Mouse (Mus musculus): ENCODE results near the gene Gca. TPM values are rescaled to one million over a fixed set of nuclear protein-coding genes. Genes with fewer than 3 reads are reported as not detected.

Gene Gca
- polyA plus RNA-seq, 1 experiment = not detected

DNA sequence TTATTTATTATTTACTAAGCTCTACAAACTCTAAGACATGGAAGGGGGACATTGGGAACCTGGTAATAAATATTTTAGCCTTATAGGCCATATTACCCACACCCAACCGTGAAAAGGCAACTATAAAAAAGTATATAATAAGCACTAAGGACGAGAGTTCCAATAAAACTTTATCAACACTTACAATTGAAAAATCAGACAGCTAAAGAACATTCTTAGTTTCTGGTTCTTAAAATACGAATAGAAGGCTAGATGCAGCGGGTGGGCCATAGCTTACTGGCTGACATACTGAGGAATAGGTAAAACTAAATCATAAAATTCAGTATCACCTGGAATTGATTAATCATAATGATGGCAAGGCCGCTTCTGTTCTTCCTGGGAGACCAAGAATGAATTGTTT is 19.2 kb upstream of the Gca start:
- WGBS = 96% methylated on average over 5 of the region's 5 CpGs
- TF ChIP-seq CTCF (IDR thresholded peaks at IDR 0.05; ENCODE audit: insufficient read depth, low read depth, low read length) (no peak), POLR2A (IDR thresholded peaks at IDR 0.05; ENCODE audit: insufficient read depth, low read depth, low read length) (no peak)
- Histone ChIP-seq H3K4me1 (ENCODE audit: control insufficient read depth, insufficient read depth, low read length) (peaks cover 4% of the 10 kb centered on the region; the same call in 1 of the 2 replicates), H3K4me3 (ENCODE audit: insufficient read depth, low read depth, low read length) (no peak overlapping the region), H3K27ac (ENCODE audit: insufficient read depth, low read depth, low read length) (no peak overlapping the region)

DNA sequence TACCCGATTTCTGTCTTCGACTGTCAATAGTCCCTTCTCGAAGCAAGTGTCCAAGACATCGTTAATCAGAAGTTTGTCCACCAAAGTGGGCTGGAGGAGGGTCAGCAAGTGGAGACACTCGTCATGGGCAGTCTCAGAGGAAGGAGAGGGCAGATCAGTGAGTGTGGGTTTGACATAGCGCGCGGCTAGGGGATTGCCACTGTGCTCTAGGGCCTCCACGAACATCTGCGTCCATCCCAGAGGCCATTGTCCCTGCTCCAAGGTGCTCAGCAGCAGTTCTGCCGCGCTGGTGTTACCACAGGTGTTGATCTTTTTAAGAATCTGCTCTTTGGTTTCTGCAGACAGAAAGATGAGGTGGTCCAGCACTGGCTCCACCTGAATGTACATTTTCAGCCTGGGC is 18.6 kb upstream of the Gca start:
- 68% methylated on average over 12 of the region's 12 CpGs for WGBS
- TF ChIP-seq CTCF (IDR thresholded peaks at IDR 0.05; ENCODE audit: insufficient read depth, low read depth, low read length) = no peak
- TF ChIP-seq POLR2A (IDR thresholded peaks at IDR 0.05; ENCODE audit: insufficient read depth, low read depth, low read length) = no peak
- H3K4me1 ChIP-seq (ENCODE audit: control insufficient read depth, insufficient read depth, low read length) = peaks cover 4% of the 10 kb centered on the region; the same call in 1 of the 2 replicates
- no peak overlapping the region for H3K27ac ChIP-seq (ENCODE audit: insufficient read depth, low read depth, low read length)
- H3K4me3 ChIP-seq (ENCODE audit: insufficient read depth, low read depth, low read length) = peak overlapping the region; percentile 57

- peak within 1 kb of the TSS; percentile 57 for H3K4me3 ChIP-seq (ENCODE audit: insufficient read depth, low read depth, low read length)
- H3K27ac ChIP-seq (ENCODE audit: insufficient read depth, low read depth, low read length) = 0 out of 2 replicates have a peak within 1 kb of the TSS, but pooled peaks have one; percentile 2
- peaks cover 4% of the 10 kb centered on the region; the same call in 1 of the 2 replicates for H3K4me1 ChIP-seq (ENCODE audit: control insufficient read depth, insufficient read depth, low read length)
- 1% methylated on average over 30 of the region's 30 CpGs for WGBS
- no peak for TF ChIP-seq POLR2A (IDR thresholded peaks at IDR 0.05; ENCODE audit: insufficient read depth, low read depth, low read length)
- no peak for TF ChIP-seq CTCF (IDR thresholded peaks at IDR 0.05; ENCODE audit: insufficient read depth, low read depth, low read length)
These were observed 18.0 kb upstream of the Gca start, which contains the start of gene Ifih1 for GRCm38 (mm10) chr2:62646014-62646645. Ifih1 (minus strand) TSS chr2:62646255.

- no peak overlapping the region for H3K27ac ChIP-seq (ENCODE audit: insufficient read depth, low read depth, low read length)
- H3K4me3 ChIP-seq (ENCODE audit: insufficient read depth, low read depth, low read length) = no peak overlapping the region
- WGBS = 21% methylated on average over 6 of the region's 6 CpGs
- H3K4me1 ChIP-seq (ENCODE audit: control insufficient read depth, insufficient read depth, low read length) = peaks cover 4% of the 10 kb centered on the region; the same call in 1 of the 2 replicates
- TF ChIP-seq POLR2A (IDR thresholded peaks at IDR 0.05; ENCODE audit: insufficient read depth, low read depth, low read length) = no peak
- no peak for TF ChIP-seq CTCF (IDR thresholded peaks at IDR 0.05; ENCODE audit: insufficient read depth, low read depth, low read length)
These were observed 17.3 kb upstream of the Gca start for GRCm38 (mm10) chr2:62646671-62647289.

DNA sequence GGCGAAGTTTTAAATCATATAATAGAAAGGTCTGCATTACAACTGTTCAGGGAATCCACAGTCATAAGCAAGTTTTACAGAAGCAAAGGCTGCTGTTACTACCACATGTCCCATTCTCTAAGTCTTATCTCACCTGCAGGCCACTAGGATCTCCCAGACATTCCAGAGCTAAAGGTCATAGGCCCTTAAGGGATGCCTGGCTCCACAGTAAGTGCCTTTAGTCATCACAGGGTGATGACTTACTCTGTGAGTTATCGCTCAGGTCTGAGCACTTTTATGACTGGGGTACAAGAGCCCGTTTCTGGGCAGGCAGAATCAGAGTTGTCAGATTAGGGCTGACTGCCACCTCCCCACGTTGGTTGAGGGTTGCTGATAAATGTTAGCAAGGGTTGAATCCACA is 12.2 kb upstream of the Gca start:
- 85% methylated on average over 4 of the region's 4 CpGs for WGBS
- TF ChIP-seq POLR2A (IDR thresholded peaks at IDR 0.05; ENCODE audit: insufficient read depth, low read depth, low read length) (no peak), CTCF (IDR thresholded peaks at IDR 0.05; ENCODE audit: insufficient read depth, low read depth, low read length) (no peak)
- no peaks in the 10 kb centered on the region for H3K4me1 ChIP-seq (ENCODE audit: control insufficient read depth, insufficient read depth, low read length)
- H3K27ac ChIP-seq (ENCODE audit: insufficient read depth, low read depth, low read length) = no peak overlapping the region
- no peak overlapping the region for H3K4me3 ChIP-seq (ENCODE audit: insufficient read depth, low read depth, low read length)

- 89% methylated on average over 4 of the region's 4 CpGs for WGBS
- H3K4me3 ChIP-seq (ENCODE audit: insufficient read depth, low read depth, low read length) = no peak overlapping the region
- TF ChIP-seq CTCF (IDR thresholded peaks at IDR 0.05; ENCODE audit: insufficient read depth, low read depth, low read length) = no peak
- H3K27ac ChIP-seq (ENCODE audit: insufficient read depth, low read depth, low read length) = no peak overlapping the region
- H3K4me1 ChIP-seq (ENCODE audit: control insufficient read depth, insufficient read depth, low read length) = no peaks in the 10 kb centered on the region
These were observed 11.6 kb upstream of the Gca start for GRCm38 (mm10) chr2:62652466-62652865.

DNA sequence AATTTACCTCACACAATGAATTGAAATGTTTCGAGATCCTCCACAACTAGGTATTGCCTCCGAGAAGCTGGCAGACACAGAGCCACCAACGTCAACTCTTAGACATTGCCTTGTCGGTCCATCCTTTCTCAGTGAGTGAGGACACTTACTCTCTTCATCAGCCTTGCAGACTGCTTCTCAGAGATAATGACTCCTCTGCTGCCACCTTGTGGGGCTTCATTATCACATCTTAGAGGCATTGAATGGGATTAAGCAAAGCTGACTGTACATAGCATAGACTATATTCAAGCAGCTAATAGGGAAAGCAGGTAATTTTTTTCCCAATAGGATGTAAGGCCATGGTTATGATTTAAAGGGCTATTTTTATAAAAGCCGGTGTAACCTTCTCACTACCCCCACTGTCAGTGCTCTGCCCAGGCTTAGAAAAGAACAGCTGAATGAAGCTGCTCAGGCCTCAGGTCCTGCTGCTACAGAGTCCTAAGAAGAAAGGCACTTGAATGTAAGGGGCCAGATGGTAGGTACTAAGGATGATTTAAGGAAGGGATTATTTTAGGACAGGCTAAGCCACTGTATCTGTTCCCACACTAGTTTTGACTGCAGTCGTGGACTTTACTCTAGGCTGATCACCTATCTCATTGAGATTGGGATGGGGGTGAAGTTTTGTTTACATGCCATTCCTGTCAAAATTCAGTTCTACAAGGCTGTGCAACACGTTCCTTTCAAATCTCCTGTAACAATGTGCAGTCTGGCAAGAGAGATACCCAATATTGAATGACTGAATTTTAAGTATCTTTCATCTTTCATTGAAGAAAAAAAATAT is 9.4 kb upstream of the Gca start:
- TF ChIP-seq CTCF (IDR thresholded peaks at IDR 0.05; ENCODE audit: insufficient read depth, low read depth, low read length) (no peak), POLR2A (IDR thresholded peaks at IDR 0.05; ENCODE audit: insufficient read depth, low read depth, low read length) (no peak)
- 47% methylated on average over 7 of the region's 7 CpGs for WGBS
- Histone ChIP-seq H3K4me1 (ENCODE audit: control insufficient read depth, insufficient read depth, low read length) (no peaks in the 10 kb centered on the region), H3K4me3 (ENCODE audit: insufficient read depth, low read depth, low read length) (no peak overlapping the region), H3K27ac (ENCODE audit: insufficient read depth, low read depth, low read length) (no peak overlapping the region)

- 79% methylated on average over 1 of the region's 1 CpGs for WGBS
- no peak for TF ChIP-seq POLR2A (IDR thresholded peaks at IDR 0.05; ENCODE audit: insufficient read depth, low read depth, low read length)
- Histone ChIP-seq H3K4me3 (ENCODE audit: insufficient read depth, low read depth, low read length) (no peak overlapping the region), H3K4me1 (ENCODE audit: control insufficient read depth, insufficient read depth, low read length) (no peaks in the 10 kb centered on the region), H3K27ac (ENCODE audit: insufficient read depth, low read depth, low read length) (no peak overlapping the region)
These were observed 8.0 kb upstream of the Gca start for GRCm38 (mm10) chr2:62656072-62656471.

DNA sequence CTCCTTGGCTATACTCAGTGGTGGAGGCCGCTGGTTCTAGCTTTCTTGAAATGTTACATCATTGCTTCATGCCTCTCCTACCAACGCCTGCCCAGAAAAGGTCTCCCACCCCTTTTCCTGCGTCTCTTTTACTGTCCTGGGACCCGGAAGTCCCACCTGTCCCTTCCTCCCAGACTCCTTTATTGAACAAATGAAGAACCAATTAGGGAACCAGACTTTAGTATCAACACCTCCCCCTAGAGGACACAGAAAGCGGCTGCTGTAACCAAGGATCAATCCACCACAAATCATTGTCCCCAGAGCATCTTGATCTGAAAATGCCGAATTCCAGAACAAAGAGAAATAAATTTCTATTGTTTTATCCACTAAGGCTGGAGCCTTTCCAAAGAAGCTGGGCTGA is 3.5 kb upstream of the Gca start:
- WGBS = 52% methylated on average over 6 of the region's 6 CpGs
- Histone ChIP-seq H3K4me3 (ENCODE audit: insufficient read depth, low read depth, low read length) (no peak overlapping the region), H3K27ac (ENCODE audit: insufficient read depth, low read depth, low read length) (no peak overlapping the region), H3K4me1 (ENCODE audit: control insufficient read depth, insufficient read depth, low read length) (peaks cover 3% of the 10 kb centered on the region; the same call in 1 of the 2 replicates)
- no peak for TF ChIP-seq POLR2A (IDR thresholded peaks at IDR 0.05; ENCODE audit: insufficient read depth, low read depth, low read length)
- no peak for TF ChIP-seq CTCF (IDR thresholded peaks at IDR 0.05; ENCODE audit: insufficient read depth, low read depth, low read length)
